Mouse (Mus musculus) layer of hippocampus, adult 18-20 months (tissue): ENCODE measurements at regions not wholly inside any gene's neighbourhood (a gene's known extent, or its start where the extent isn't known, plus 50 kb on each side); places are given as distances from the start of the nearest gene placed in this dataset.

Source experiments
- DNase-seq, 2 experiments: peaks; one replicate each; pipeline ENCODE4 v3.0.0; 2022; ENCODE audit warnings: low spot score in 2 of 2

- no peak for DNase-seq
Measured at GRCm38 (mm10) chr8:25392766-25393166, 568.6 kb upstream of the Adam5 start.

GRCm38 (mm10) chr8:25389947-25390346, 565.8 kb upstream of the Adam5 start:
- DNase-seq, result no peak

- DNase-seq, result peak; percentile 21 to 32
Measured at GRCm38 (mm10) chr8:25389371-25389855, 565.2 kb upstream of the Adam5 start.

GRCm38 (mm10) chr8:25388811-25389210, 564.6 kb upstream of the Adam5 start:
- no peak for DNase-seq

- DNase-seq, result no peak
Measured at GRCm38 (mm10) chr8:25385186-25385585, 561.0 kb upstream of the Adam5 start.

GRCm38 (mm10) chr8:25384591-25384990, 560.4 kb upstream of the Adam5 start:
- no peak for DNase-seq

GRCm38 (mm10) chr8:25373276-25373675, 549.1 kb upstream of the Adam5 start:
- no peak for DNase-seq

GRCm38 (mm10) chr8:25370947-25371346, 546.8 kb upstream of the Adam5 start:
- no peak for DNase-seq

- DNase-seq, result no peak
Measured at GRCm38 (mm10) chr8:25369331-25369730, 545.2 kb upstream of the Adam5 start.

GRCm38 (mm10) chr8:25368561-25369091, 544.5 kb upstream of the Adam5 start:
- DNase-seq, result peak; percentile 21 to 55

GRCm38 (mm10) chr8:25367806-25368549, 543.8 kb upstream of the Adam5 start:
- DNase-seq, result no peak

- DNase-seq, result peak; percentile 30 to 54
Measured at GRCm38 (mm10) chr8:25366181-25366580, 542.0 kb upstream of the Adam5 start.

GRCm38 (mm10) chr8:25362656-25363055, 538.5 kb upstream of the Adam5 start:
- DNase-seq, result no peak

- no peak for DNase-seq
Measured at GRCm38 (mm10) chr8:25362146-25362545, 538.0 kb upstream of the Adam5 start.

GRCm38 (mm10) chr8:25361420-25361819, 537.3 kb upstream of the Adam5 start:
- DNase-seq, result no peak

GRCm38 (mm10) chr8:25358539-25359165, 534.5 kb upstream of the Adam5 start:
- DNase-seq, result peak; percentile 65 to 74

- DNase-seq, result peak in 1 of 2 experiments; percentile 28
Measured at GRCm38 (mm10) chr8:25353822-25354770, 529.9 kb upstream of the Adam5 start.

GRCm38 (mm10) chr8:25353405-25353804, 529.2 kb upstream of the Adam5 start:
- no peak for DNase-seq

- DNase-seq, result no peak
Measured at GRCm38 (mm10) chr8:25348003-25348683, 524.0 kb upstream of the Adam5 start.

- no peak for DNase-seq
Measured at GRCm38 (mm10) chr8:25343160-25343602, 519.0 kb upstream of the Adam5 start.

GRCm38 (mm10) chr8:25342501-25342900, 518.3 kb upstream of the Adam5 start:
- no peak for DNase-seq
